Mouse (Mus musculus): ENCODE measurements at regions not wholly inside any gene's neighbourhood (a gene's known extent, or its start where the extent isn't known, plus 50 kb on each side); places are given as distances from the start of the nearest gene placed in this dataset.

GRCm38 (mm10) chr14:104901072-104901471 is 276.1 kb downstream of the Rbm26 start:
- no peak overlapping the region for H3K4me3 ChIP-seq (ENCODE audit: insufficient read depth in 1 of 2, low read depth in 1 of 2, low read length in 2 of 2, poor library complexity in 1 of 2, severe bottlenecking in 1 of 2)
- no peak for TF ChIP-seq CHD2 (IDR thresholded peaks at IDR 0.05; ENCODE audit: low read depth, low read length)
- no peak for TF ChIP-seq MAFK (IDR thresholded peaks at IDR 0.05; ENCODE audit: insufficient read depth, low read depth, low read length)
- TF ChIP-seq ZNF384 (IDR thresholded peaks at IDR 0.05; ENCODE audit: low read depth, low read length): no peak
- TF ChIP-seq HCFC1 (IDR thresholded peaks at IDR 0.05; ENCODE audit: borderline replicate concordance, insufficient read depth, low read length): no peak
- TF ChIP-seq ZC3H11A (IDR thresholded peaks at IDR 0.05; ENCODE audit: borderline replicate concordance, low read depth, low read length): no peak
- H3K9ac ChIP-seq (ENCODE audit: insufficient read depth, low read depth, low read length, poor library complexity, severe bottlenecking): no peak overlapping the region
- in situ Hi-C loops (cut with MboI; ENCODE audit: low sequenced_read_pairs in 2 of 2, unreplicated experiment in 2 of 2): no loop called here
- no peaks in the 10 kb centered on the region for H3K4me1 ChIP-seq (ENCODE audit: control insufficient read depth in 2 of 2, insufficient read depth in 2 of 2, low read length in 2 of 2, poor library complexity in 1 of 2)
- DNase-seq (ENCODE audit: low read depth, low spot score): no peak
- H3K36me3 ChIP-seq (ENCODE audit: control insufficient read depth, insufficient read depth, low read length, poor library complexity, severe bottlenecking): no peaks in the 10 kb centered on the region
- H3K27ac ChIP-seq (ENCODE audit: insufficient read depth, low read depth, low read length, poor library complexity, severe bottlenecking): no peak overlapping the region
- H3K9me3 ChIP-seq (ENCODE audit: control insufficient read depth, insufficient read depth, low read depth, low read length): no peaks in the 10 kb centered on the region

GRCm38 (mm10) chr14:104871203-104871602 is 305.9 kb downstream of the Rbm26 start:
- H3K27ac ChIP-seq (ENCODE audit: insufficient read depth, low read depth, low read length, poor library complexity, severe bottlenecking): no peak overlapping the region
- no peaks in the 10 kb centered on the region for H3K36me3 ChIP-seq (ENCODE audit: control insufficient read depth, insufficient read depth, low read length, poor library complexity, severe bottlenecking)
- H3K4me1 ChIP-seq (ENCODE audit: control insufficient read depth in 2 of 2, insufficient read depth in 2 of 2, low read length in 2 of 2, poor library complexity in 1 of 2): no peaks in the 10 kb centered on the region
- no peak overlapping the region for H3K4me3 ChIP-seq (ENCODE audit: insufficient read depth in 1 of 2, low read depth in 1 of 2, low read length in 2 of 2, poor library complexity in 1 of 2, severe bottlenecking in 1 of 2)
- no peak for DNase-seq (ENCODE audit: low read depth, low spot score)
- no peak for TF ChIP-seq ZNF384 (IDR thresholded peaks at IDR 0.05; ENCODE audit: low read depth, low read length)
- TF ChIP-seq CHD2 (IDR thresholded peaks at IDR 0.05; ENCODE audit: low read depth, low read length): no peak
- TF ChIP-seq HCFC1 (IDR thresholded peaks at IDR 0.05; ENCODE audit: borderline replicate concordance, insufficient read depth, low read length): no peak
- TF ChIP-seq MAFK (IDR thresholded peaks at IDR 0.05; ENCODE audit: insufficient read depth, low read depth, low read length): no peak
- no peak for TF ChIP-seq ZC3H11A (IDR thresholded peaks at IDR 0.05; ENCODE audit: borderline replicate concordance, low read depth, low read length)
- in situ Hi-C loops (cut with MboI; ENCODE audit: low sequenced_read_pairs in 2 of 2, unreplicated experiment in 2 of 2): no loop called here
- H3K9me3 ChIP-seq (ENCODE audit: control insufficient read depth, insufficient read depth, low read depth, low read length): no peaks in the 10 kb centered on the region
- H3K9ac ChIP-seq (ENCODE audit: insufficient read depth, low read depth, low read length, poor library complexity, severe bottlenecking): no peak overlapping the region

GRCm38 (mm10) chr14:104867540-104867939 is 309.6 kb downstream of the Rbm26 start:
- no peak for TF ChIP-seq HCFC1 (IDR thresholded peaks at IDR 0.05; ENCODE audit: borderline replicate concordance, insufficient read depth, low read length)
- no peak for TF ChIP-seq ZNF384 (IDR thresholded peaks at IDR 0.05; ENCODE audit: low read depth, low read length)
- no peak for TF ChIP-seq MAFK (IDR thresholded peaks at IDR 0.05; ENCODE audit: insufficient read depth, low read depth, low read length)
- no peak for TF ChIP-seq ZC3H11A (IDR thresholded peaks at IDR 0.05; ENCODE audit: borderline replicate concordance, low read depth, low read length)
- no peak for TF ChIP-seq CHD2 (IDR thresholded peaks at IDR 0.05; ENCODE audit: low read depth, low read length)
- Histone ChIP-seq H3K27ac (ENCODE audit: insufficient read depth, low read depth, low read length, poor library complexity, severe bottlenecking) (no peak overlapping the region), H3K36me3 (ENCODE audit: control insufficient read depth, insufficient read depth, low read length, poor library complexity, severe bottlenecking) (no peaks in the 10 kb centered on the region), H3K9ac (ENCODE audit: insufficient read depth, low read depth, low read length, poor library complexity, severe bottlenecking) (no peak overlapping the region), H3K9me3 (ENCODE audit: control insufficient read depth, insufficient read depth, low read depth, low read length) (no peaks in the 10 kb centered on the region), H3K4me1 (ENCODE audit: control insufficient read depth in 2 of 2, insufficient read depth in 2 of 2, low read length in 2 of 2, poor library complexity in 1 of 2) (no peaks in the 10 kb centered on the region), H3K4me3 (ENCODE audit: insufficient read depth in 1 of 2, low read depth in 1 of 2, low read length in 2 of 2, poor library complexity in 1 of 2, severe bottlenecking in 1 of 2) (no peak overlapping the region)
- no peak for DNase-seq (ENCODE audit: low read depth, low spot score)
- in situ Hi-C loops (cut with MboI; ENCODE audit: low sequenced_read_pairs in 2 of 2, unreplicated experiment in 2 of 2): no loop called here

GRCm38 (mm10) chr14:104863881-104864280 is 313.2 kb downstream of the Rbm26 start:
- Histone ChIP-seq H3K4me1 (ENCODE audit: control insufficient read depth in 2 of 2, insufficient read depth in 2 of 2, low read length in 2 of 2, poor library complexity in 1 of 2) (no peaks in the 10 kb centered on the region), H3K9me3 (ENCODE audit: control insufficient read depth, insufficient read depth, low read depth, low read length) (no peaks in the 10 kb centered on the region), H3K9ac (ENCODE audit: insufficient read depth, low read depth, low read length, poor library complexity, severe bottlenecking) (no peak overlapping the region), H3K36me3 (ENCODE audit: control insufficient read depth, insufficient read depth, low read length, poor library complexity, severe bottlenecking) (no peaks in the 10 kb centered on the region), H3K27ac (ENCODE audit: insufficient read depth, low read depth, low read length, poor library complexity, severe bottlenecking) (no peak overlapping the region), H3K4me3 (ENCODE audit: insufficient read depth in 1 of 2, low read depth in 1 of 2, low read length in 2 of 2, poor library complexity in 1 of 2, severe bottlenecking in 1 of 2) (no peak overlapping the region)
- in situ Hi-C loops (cut with MboI; ENCODE audit: low sequenced_read_pairs in 2 of 2, unreplicated experiment in 2 of 2): no loop called here
- DNase-seq (ENCODE audit: low read depth, low spot score): no peak
- no peak for TF ChIP-seq CHD2 (IDR thresholded peaks at IDR 0.05; ENCODE audit: low read depth, low read length)
- TF ChIP-seq MAFK (IDR thresholded peaks at IDR 0.05; ENCODE audit: insufficient read depth, low read depth, low read length): no peak
- TF ChIP-seq ZC3H11A (IDR thresholded peaks at IDR 0.05; ENCODE audit: borderline replicate concordance, low read depth, low read length): no peak
- TF ChIP-seq HCFC1 (IDR thresholded peaks at IDR 0.05; ENCODE audit: borderline replicate concordance, insufficient read depth, low read length): no peak
- TF ChIP-seq ZNF384 (IDR thresholded peaks at IDR 0.05; ENCODE audit: low read depth, low read length): no peak

GRCm38 (mm10) chr14:104855913-104856312 is 321.2 kb downstream of the Rbm26 start:
- no peak overlapping the region for H3K27ac ChIP-seq (ENCODE audit: insufficient read depth, low read depth, low read length, poor library complexity, severe bottlenecking)
- no peak for TF ChIP-seq HCFC1 (IDR thresholded peaks at IDR 0.05; ENCODE audit: borderline replicate concordance, insufficient read depth, low read length)
- TF ChIP-seq ZNF384 (IDR thresholded peaks at IDR 0.05; ENCODE audit: low read depth, low read length): no peak
- TF ChIP-seq CHD2 (IDR thresholded peaks at IDR 0.05; ENCODE audit: low read depth, low read length): no peak
- TF ChIP-seq MAFK (IDR thresholded peaks at IDR 0.05; ENCODE audit: insufficient read depth, low read depth, low read length): no peak
- TF ChIP-seq ZC3H11A (IDR thresholded peaks at IDR 0.05; ENCODE audit: borderline replicate concordance, low read depth, low read length): no peak
- H3K9me3 ChIP-seq (ENCODE audit: control insufficient read depth, insufficient read depth, low read depth, low read length): no peaks in the 10 kb centered on the region
- H3K9ac ChIP-seq (ENCODE audit: insufficient read depth, low read depth, low read length, poor library complexity, severe bottlenecking): no peak overlapping the region
- in situ Hi-C loops (cut with MboI; ENCODE audit: low sequenced_read_pairs in 2 of 2, unreplicated experiment in 2 of 2): no loop called here
- H3K4me3 ChIP-seq (ENCODE audit: insufficient read depth in 1 of 2, low read depth in 1 of 2, low read length in 2 of 2, poor library complexity in 1 of 2, severe bottlenecking in 1 of 2): no peak overlapping the region
- no peaks in the 10 kb centered on the region for H3K36me3 ChIP-seq (ENCODE audit: control insufficient read depth, insufficient read depth, low read length, poor library complexity, severe bottlenecking)
- no peak for DNase-seq (ENCODE audit: low read depth, low spot score)
- no peaks in the 10 kb centered on the region for H3K4me1 ChIP-seq (ENCODE audit: control insufficient read depth in 2 of 2, insufficient read depth in 2 of 2, low read length in 2 of 2, poor library complexity in 1 of 2)
